Mouse (Mus musculus): ENCODE measurements at regions not wholly inside any gene's neighbourhood (a gene's known extent, or its start where the extent isn't known, plus 50 kb on each side); places are given as distances from the start of the nearest gene placed in this dataset.

- no peak for DNase-seq
Measured at GRCm38 (mm10) chr11:20930045-20930444, 99.2 kb upstream of the Lgalsl start.

- DNase-seq, result no peak
Measured at GRCm38 (mm10) chr11:20930573-20930972, 99.7 kb upstream of the Lgalsl start.

GRCm38 (mm10) chr11:20934191-20935062, 103.6 kb upstream of the Lgalsl start:
- DNase-seq, result peak; percentile 85

GRCm38 (mm10) chr11:20935063-20935370, 104.2 kb upstream of the Lgalsl start:
- no peak for DNase-seq

- DNase-seq, result no peak
Measured at GRCm38 (mm10) chr11:20935910-20936309, 105.1 kb upstream of the Lgalsl start.

- no peak for DNase-seq
Measured at GRCm38 (mm10) chr11:20936996-20937395, 106.1 kb upstream of the Lgalsl start.

- no peak for DNase-seq
Measured at GRCm38 (mm10) chr11:20937942-20938341, 107.1 kb upstream of the Lgalsl start.

- DNase-seq, result no peak
Measured at GRCm38 (mm10) chr11:20939644-20940043, 108.8 kb upstream of the Lgalsl start.

- DNase-seq, result no peak
Measured at GRCm38 (mm10) chr11:20941546-20941945, 110.7 kb upstream of the Lgalsl start.

- peak; percentile 44 for DNase-seq
Measured at GRCm38 (mm10) chr11:20955561-20955960, 124.7 kb upstream of the Lgalsl start.

GRCm38 (mm10) chr11:20957766-20958165, 126.9 kb upstream of the Lgalsl start:
- no peak for DNase-seq

GRCm38 (mm10) chr11:20958233-20958632, 127.4 kb upstream of the Lgalsl start:
- DNase-seq, result peak; percentile 43

GRCm38 (mm10) chr11:20960066-20960465, 129.2 kb upstream of the Lgalsl start:
- DNase-seq, result no peak

- no peak for DNase-seq
Measured at GRCm38 (mm10) chr11:20960750-20961149, 129.9 kb upstream of the Lgalsl start.

- no peak for DNase-seq
Measured at GRCm38 (mm10) chr11:20961626-20962025, 129.5 kb upstream of the Peli1 start.

- DNase-seq, result no peak
Measured at GRCm38 (mm10) chr11:20965575-20966239, 125.4 kb upstream of the Peli1 start.

- DNase-seq, result no peak
Measured at GRCm38 (mm10) chr11:20967321-20967984, 123.6 kb upstream of the Peli1 start.

- DNase-seq, result peak; percentile 21
Measured at GRCm38 (mm10) chr11:20968341-20968740, 122.8 kb upstream of the Peli1 start.

- no peak for DNase-seq
Measured at GRCm38 (mm10) chr11:20973141-20973540, 118.0 kb upstream of the Peli1 start.

GRCm38 (mm10) chr11:20981588-20981987, 109.5 kb upstream of the Peli1 start:
- DNase-seq, result no peak

GRCm38 (mm10) chr11:20982010-20982409, 109.1 kb upstream of the Peli1 start:
- DNase-seq, result no peak

GRCm38 (mm10) chr11:20982500-20982899, 108.6 kb upstream of the Peli1 start:
- no peak for DNase-seq

GRCm38 (mm10) chr11:20985069-20985759, 105.9 kb upstream of the Peli1 start:
- DNase-seq, result peak; percentile 5

Measured in kidney, adult 9 months (tissue).